Mouse (Mus musculus): ENCODE measurements around the gene BC035947. TPM values are rescaled to one million over a fixed set of nuclear protein-coding genes. Genes with fewer than 3 reads are reported as not detected.
A peak's percentile ranks its signal among the peaks of the same experiment; 100 is the strongest.

BC035947 gene
- polyA plus RNA-seq, 1 experiment, result 2.1 TPM

- no peak for TF ChIP-seq CTCF (IDR thresholded peaks at IDR 0.05; ENCODE audit: extremely low read depth, insufficient read length, insufficient replicate concordance, low read depth, low read length)
- TF ChIP-seq POLR2A (IDR thresholded peaks at IDR 0.05; ENCODE audit: low read depth, low read length), result no peak
- 86% methylated on average over 16 of the region's 16 CpGs for whole genome bisulfite sequencing
- Histone ChIP-seq H3K27ac (ENCODE audit: insufficient read depth, low read depth, low read length) (no peak overlapping the region), H3K36me3 (ENCODE audit: control insufficient read depth, insufficient read depth, low read length) (no peaks in the 10 kb centered on the region), H3K4me3 (ENCODE audit: low read depth, low read length) (no peak overlapping the region), H3K4me1 (ENCODE audit: control insufficient read depth, insufficient read depth, insufficient read length, low read length) (peaks cover 6% of the 10 kb centered on the region; the same call in 1 of the 2 replicates), H3K27me3 (ENCODE audit: control insufficient read depth, insufficient read depth, low read length) (no peaks in the 10 kb centered on the region)
Observed at GRCm38 (mm10) chr1:78501036-78501435, 10.9 kb downstream of the BC035947 start.

GRCm38 (mm10) chr1:78490143-78490542 lies 21.8 kb downstream of the BC035947 start:
- Histone ChIP-seq H3K4me3 (ENCODE audit: low read depth, low read length) (no peak overlapping the region), H3K36me3 (ENCODE audit: control insufficient read depth, insufficient read depth, low read length) (no peaks in the 10 kb centered on the region), H3K4me1 (ENCODE audit: control insufficient read depth, insufficient read depth, insufficient read length, low read length) (peaks cover 6% of the 10 kb centered on the region; the same call in 1 of the 2 replicates), H3K27me3 (ENCODE audit: control insufficient read depth, insufficient read depth, low read length) (no peaks in the 10 kb centered on the region), H3K27ac (ENCODE audit: insufficient read depth, low read depth, low read length) (no peak overlapping the region)
- 47% methylated on average over 1 of the region's 1 CpGs for WGBS
- TF ChIP-seq POLR2A (IDR thresholded peaks at IDR 0.05; ENCODE audit: low read depth, low read length), result no peak
- TF ChIP-seq CTCF (IDR thresholded peaks at IDR 0.05; ENCODE audit: extremely low read depth, insufficient read length, insufficient replicate concordance, low read depth, low read length), result no peak

- peak within 1 kb of the TSS; percentile 75 for H3K27ac ChIP-seq (ENCODE audit: insufficient read depth, low read depth, low read length)
- TF ChIP-seq POLR2A (IDR thresholded peaks at IDR 0.05; ENCODE audit: low read depth, low read length) (0 out of 2 replicates have a peak, but pooled peaks have one; percentile 27), CTCF (IDR thresholded peaks at IDR 0.05; ENCODE audit: extremely low read depth, insufficient read length, insufficient replicate concordance, low read depth, low read length) (no peak)
- H3K36me3 ChIP-seq (ENCODE audit: control insufficient read depth, insufficient read depth, low read length), result no peaks in the 10 kb centered on the region
- peaks cover 10% of the 10 kb centered on the region; the same call in 1 of the 2 replicates for H3K4me1 ChIP-seq (ENCODE audit: control insufficient read depth, insufficient read depth, insufficient read length, low read length)
- H3K4me3 ChIP-seq (ENCODE audit: low read depth, low read length), result peak within 1 kb of the TSS; percentile 77
- H3K27me3 ChIP-seq (ENCODE audit: control insufficient read depth, insufficient read depth, low read length), result no peaks in the 10 kb centered on the region
- under 1% methylated on average over 31 of the region's 31 CpGs for WGBS
Observed at GRCm38 (mm10) chr1:78488752-78489492, 23.0 kb downstream of the BC035947 start, which contains the start of gene Farsb. Farsb (minus strand) TSS chr1:78488897.

- TF ChIP-seq CTCF (IDR thresholded peaks at IDR 0.05; ENCODE audit: extremely low read depth, insufficient read length, insufficient replicate concordance, low read depth, low read length) (no peak), POLR2A (IDR thresholded peaks at IDR 0.05; ENCODE audit: low read depth, low read length) (no peak)
- H3K4me1 ChIP-seq (ENCODE audit: control insufficient read depth, insufficient read depth, insufficient read length, low read length), result peaks cover 12% of the 10 kb centered on the region; the same call in 1 of the 2 replicates
- H3K27me3 ChIP-seq (ENCODE audit: control insufficient read depth, insufficient read depth, low read length), result no peaks in the 10 kb centered on the region
- under 1% methylated on average over 28 of the region's 28 CpGs for WGBS
- peak overlapping the region; percentile 77 for H3K4me3 ChIP-seq (ENCODE audit: low read depth, low read length)
- H3K36me3 ChIP-seq (ENCODE audit: control insufficient read depth, insufficient read depth, low read length), result no peaks in the 10 kb centered on the region
- H3K27ac ChIP-seq (ENCODE audit: insufficient read depth, low read depth, low read length), result peak overlapping the region; percentile 75
Observed at GRCm38 (mm10) chr1:78488427-78488751, 23.6 kb downstream of the BC035947 start.

GRCm38 (mm10) chr1:78484361-78484760 lies 27.6 kb downstream of the BC035947 start:
- peaks cover 8% of the 10 kb centered on the region for H3K36me3 ChIP-seq (ENCODE audit: control insufficient read depth, insufficient read depth, low read length)
- no peak overlapping the region for H3K4me3 ChIP-seq (ENCODE audit: low read depth, low read length)
- TF ChIP-seq POLR2A (IDR thresholded peaks at IDR 0.05; ENCODE audit: low read depth, low read length) (no peak), CTCF (IDR thresholded peaks at IDR 0.05; ENCODE audit: extremely low read depth, insufficient read length, insufficient replicate concordance, low read depth, low read length) (no peak)
- H3K27me3 ChIP-seq (ENCODE audit: control insufficient read depth, insufficient read depth, low read length), result no peaks in the 10 kb centered on the region
- H3K27ac ChIP-seq (ENCODE audit: insufficient read depth, low read depth, low read length), result peak overlapping the region; percentile 70
- WGBS, result 29% methylated on average over 2 of the region's 2 CpGs
- peaks cover 16% of the 10 kb centered on the region; the same call in 1 of the 2 replicates for H3K4me1 ChIP-seq (ENCODE audit: control insufficient read depth, insufficient read depth, insufficient read length, low read length)

- no peak overlapping the region for H3K4me3 ChIP-seq (ENCODE audit: low read depth, low read length)
- TF ChIP-seq CTCF (IDR thresholded peaks at IDR 0.05; ENCODE audit: extremely low read depth, insufficient read length, insufficient replicate concordance, low read depth, low read length), result no peak
- no peak for TF ChIP-seq POLR2A (IDR thresholded peaks at IDR 0.05; ENCODE audit: low read depth, low read length)
- 32% methylated on average over 3 of the region's 3 CpGs for WGBS
- H3K4me1 ChIP-seq (ENCODE audit: control insufficient read depth, insufficient read depth, insufficient read length, low read length), result peaks cover 16% of the 10 kb centered on the region; the same call in 1 of the 2 replicates
- H3K36me3 ChIP-seq (ENCODE audit: control insufficient read depth, insufficient read depth, low read length), result peaks cover 10% of the 10 kb centered on the region
- H3K27me3 ChIP-seq (ENCODE audit: control insufficient read depth, insufficient read depth, low read length), result no peaks in the 10 kb centered on the region
- peak overlapping the region; percentile 70 for H3K27ac ChIP-seq (ENCODE audit: insufficient read depth, low read depth, low read length)
Observed at GRCm38 (mm10) chr1:78483430-78483829, 28.5 kb downstream of the BC035947 start.

GRCm38 (mm10) chr1:78472441-78472840 lies 39.5 kb downstream of the BC035947 start:
- TF ChIP-seq CTCF (IDR thresholded peaks at IDR 0.05; ENCODE audit: extremely low read depth, insufficient read length, insufficient replicate concordance, low read depth, low read length) (no peak), POLR2A (IDR thresholded peaks at IDR 0.05; ENCODE audit: low read depth, low read length) (no peak)
- Histone ChIP-seq H3K27ac (ENCODE audit: insufficient read depth, low read depth, low read length) (no peak overlapping the region), H3K27me3 (ENCODE audit: control insufficient read depth, insufficient read depth, low read length) (no peaks in the 10 kb centered on the region), H3K4me3 (ENCODE audit: low read depth, low read length) (no peak overlapping the region), H3K36me3 (ENCODE audit: control insufficient read depth, insufficient read depth, low read length) (peaks cover 49% of the 10 kb centered on the region), H3K4me1 (ENCODE audit: control insufficient read depth, insufficient read depth, insufficient read length, low read length) (no peaks in the 10 kb centered on the region)
- WGBS, result 78% methylated on average over 5 of the region's 5 CpGs
